Mouse (Mus musculus) liver, adult 2 months (tissue): ENCODE results near the gene Gm973. TPM values are rescaled to one million over a fixed set of nuclear protein-coding genes. Genes with fewer than 3 reads are reported as not detected.

Experiments
- DNase-seq: peaks from one replicate; pipeline ENCODE4 v3.0.0-alpha.2; 2011; ENCODE audit warnings: low read depth, low spot score; ENCODE audit errors: extremely low read depth
- H3K27ac ChIP-seq: fragments of 200-500 bp; replicated peaks from 2 replicates; pipeline ENCODE4 v1.5.1; 2012; ENCODE audit warnings: low read depth, mild to moderate bottlenecking, control low read depth, inconsistent platforms, low read length; ENCODE audit not compliant: insufficient read depth
- H3K27me3 ChIP-seq: fragments of 200-500 bp; 2 replicates; pipeline ENCODE4 v1.6.1; 2012; ENCODE audit warnings: mild to moderate bottlenecking, moderate library complexity, low read length, inconsistent platforms; ENCODE audit not compliant: control insufficient read depth, insufficient read depth
- H3K36me3 ChIP-seq: fragments of 200-500 bp; 2 replicates; pipeline ENCODE4 v1.6.1; 2012; ENCODE audit warnings: low read length, inconsistent platforms; ENCODE audit not compliant: control insufficient read depth, insufficient read depth
- H3K4me1 ChIP-seq: fragments of 200-500 bp; 2 replicates; pipeline ENCODE4 v1.6.1; 2011; ENCODE audit warnings: low read length; ENCODE audit not compliant: control insufficient read depth, insufficient read depth
- H3K4me3 ChIP-seq: fragments of 200-500 bp; 2 replicates; pipeline ENCODE4 v1.5.1; 2011; ENCODE audit warnings: low read depth, mild to moderate bottlenecking, control low read depth, low read length, moderate library complexity; ENCODE audit not compliant: insufficient read depth
- H3K79me2 ChIP-seq: fragments of 200-500 bp; 2 replicates; pipeline ENCODE4 v1.6.1; 2012; ENCODE audit warnings: inconsistent platforms, mild to moderate bottlenecking, low read length, moderate library complexity; ENCODE audit not compliant: control insufficient read depth, insufficient read depth
- H3K9ac ChIP-seq: fragments of 200-500 bp; 2 replicates; pipeline ENCODE4 v1.6.1; 2012; ENCODE audit warnings: low read depth, mild to moderate bottlenecking, control low read depth, inconsistent platforms, low read length
- CTCF ChIP-seq: fragments of 200-500 bp; IDR thresholded peaks from 2 replicates; pipeline ENCODE4 v1.5.1; 2011; ENCODE audit warnings: low read depth, low read length, control low read depth
- POLR2A ChIP-seq: fragments of 200-500 bp; IDR thresholded peaks from 2 replicates; pipeline ENCODE4 v1.6.1; 2011; ENCODE audit warnings: low read length, control low read depth; ENCODE audit not compliant: insufficient read depth; ENCODE audit errors: extremely low read depth
- WGBS: fragments of 180-500 bp; shearing (Covaris S2); methylation state at CpG from one replicate; pipeline ENCODE4 v1.1.7; 2018; 5-methylcytosine and 5-hydroxymethylcytosine counted together
- polyA plus RNA-seq: library from polyadenylated mRNA; depleted of rRNA; stranded (reverse); fragments of >200 nt; gene quantifications from 2 replicates; pipeline ENCODE4 v1.2.3, GENCODE M21; 2012
- total RNA-seq: library from RNA; depleted of rRNA; stranded (reverse); fragments of >200 nt; gene quantifications from 2 replicates; pipeline ENCODE4 v1.2.3, GENCODE M21; 2014

Gm973 gene
- total and polyA plus RNA-seq, 2 experiments: not detected

- peak; percentile 82 for DNase-seq
- Histone ChIP-seq H3K4me1 (peaks cover 12% of the 10 kb centered on the region), H3K27me3 (no peaks in the 10 kb centered on the region), H3K36me3 (no peaks in the 10 kb centered on the region), H3K79me2 (no peaks in the 10 kb centered on the region), H3K9ac (no peak overlapping the region), H3K27ac (peak overlapping the region; percentile 15; the same call in 1 of the 2 replicates), H3K4me3 (no peak overlapping the region)
- TF ChIP-seq CTCF (no peak), POLR2A (no peak)
- 38% methylated on average over 6 of the region's 6 CpGs for WGBS
Measured at GRCm38 (mm10) chr1:59497741-59498613, 18.1 kb upstream of the Gm973 start.

- Histone ChIP-seq H3K79me2 (no peaks in the 10 kb centered on the region), H3K27ac (no peak overlapping the region), H3K36me3 (no peaks in the 10 kb centered on the region), H3K4me3 (no peak overlapping the region), H3K27me3 (no peaks in the 10 kb centered on the region), H3K9ac (no peak overlapping the region), H3K4me1 (peaks cover 18% of the 10 kb centered on the region)
- no peak for TF ChIP-seq CTCF
- TF ChIP-seq POLR2A: no peak
- no peak for DNase-seq
- WGBS: 78% methylated on average over 3 of the region's 3 CpGs
Measured at GRCm38 (mm10) chr1:59499327-59499726, 16.7 kb upstream of the Gm973 start.

- H3K4me1 ChIP-seq: peaks cover 18% of the 10 kb centered on the region
- H3K4me3 ChIP-seq: no peak overlapping the region
- H3K9ac ChIP-seq: no peak overlapping the region
- H3K27me3 ChIP-seq: no peaks in the 10 kb centered on the region
- WGBS: 33% methylated on average over 2 of the region's 2 CpGs
- peak; percentile 61 for DNase-seq
- H3K79me2 ChIP-seq: no peaks in the 10 kb centered on the region
- peak overlapping the region; percentile 71 for H3K27ac ChIP-seq
- TF ChIP-seq CTCF (no peak), POLR2A (no peak)
- H3K36me3 ChIP-seq: no peaks in the 10 kb centered on the region
Measured at GRCm38 (mm10) chr1:59502355-59502754, 13.7 kb upstream of the Gm973 start.

- TF ChIP-seq CTCF: 0 out of 2 replicates have a peak, but pooled peaks have one; percentile 6
- 0 out of 2 replicates have a peak, but pooled peaks have one; percentile 12 for TF ChIP-seq POLR2A
- H3K27me3 ChIP-seq: no peaks in the 10 kb centered on the region
- H3K9ac ChIP-seq: peak overlapping the region; percentile 59
- peaks cover 11% of the 10 kb centered on the region for H3K4me1 ChIP-seq
- peak; percentile 94 for DNase-seq
- H3K27ac ChIP-seq: peak overlapping the region; percentile 89
- H3K4me3 ChIP-seq: no peak overlapping the region
- no peaks in the 10 kb centered on the region for H3K79me2 ChIP-seq
- 31% methylated on average over 7 of the region's 7 CpGs for WGBS
- no peaks in the 10 kb centered on the region for H3K36me3 ChIP-seq
Measured at GRCm38 (mm10) chr1:59503659-59504301, 12.3 kb upstream of the Gm973 start.

- Histone ChIP-seq H3K4me3 (no peak overlapping the region), H3K27ac (peak overlapping the region; percentile 89; the same call in 1 of the 2 replicates), H3K9ac (no peak overlapping the region), H3K27me3 (no peaks in the 10 kb centered on the region), H3K36me3 (no peaks in the 10 kb centered on the region), H3K79me2 (no peaks in the 10 kb centered on the region), H3K4me1 (peaks cover 11% of the 10 kb centered on the region)
- TF ChIP-seq POLR2A (no peak), CTCF (no peak)
- DNase-seq: peak; percentile 81
- 27% methylated on average over 2 of the region's 2 CpGs for whole genome bisulfite sequencing
Measured at GRCm38 (mm10) chr1:59504302-59504700, 11.8 kb upstream of the Gm973 start.
